Mouse (Mus musculus): ENCODE results near the gene Cdyl. TPM values are rescaled to one million over a fixed set of nuclear protein-coding genes. Genes with fewer than 3 reads are reported as not detected.
A peak's percentile ranks its signal among the peaks of the same experiment; 100 is the strongest.

The Cdyl gene
- polyA plus RNA-seq, 2 experiments: 20.1 to 22.7 TPM

DNA sequence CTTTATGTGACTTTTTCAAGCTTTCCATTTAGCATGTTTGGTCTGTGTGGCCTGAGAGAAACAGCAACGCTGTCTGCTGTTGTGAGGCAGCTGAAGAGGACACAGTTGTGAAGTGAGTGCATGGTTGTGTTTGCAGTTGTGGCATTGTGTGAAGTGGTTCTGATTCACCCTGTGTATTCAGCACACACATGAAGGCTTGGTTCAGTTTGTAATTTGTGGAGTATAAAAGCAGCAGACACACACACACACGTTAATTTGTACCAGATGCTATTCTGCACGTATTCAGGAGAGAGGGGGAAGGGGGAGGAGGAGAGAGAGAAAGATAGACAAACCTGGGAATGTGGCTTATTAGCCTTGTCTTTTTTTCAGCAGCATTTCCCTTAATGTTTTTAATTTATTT, 146.1 kb downstream of the Cdyl start:
- Histone ChIP-seq H3K4me2 (replicated peaks; ENCODE audit: low read depth, low read length, severe bottlenecking) (no peak overlapping the region), H3K9me3 (ENCODE audit: control insufficient read depth, low read length) (peaks cover 6% of the 10 kb centered on the region; the same call in 1 of the 2 replicates), H3K4me3 (replicated peaks; ENCODE audit: low read length) (no peak overlapping the region), H3K27me3 (ENCODE audit: control insufficient read depth, insufficient read depth, low read length) (no peaks in the 10 kb centered on the region), H3K36me3 (ENCODE audit: control insufficient read depth, insufficient read depth, low read length) (no peaks in the 10 kb centered on the region), H3K9ac (ENCODE audit: low read depth, low read length, severe bottlenecking) (no peak overlapping the region), H3K27ac (replicated peaks; ENCODE audit: low read depth, low read length) (peak overlapping the region; percentile 49; the same call in 1 of the 2 replicates), H3K4me1 (ENCODE audit: control insufficient read depth, insufficient read depth, low read length) (peaks cover 8% of the 10 kb centered on the region)
- WGBS: 16% methylated on average over 3 of the region's 3 CpGs
- no peak for TF ChIP-seq POLR2A (IDR thresholded peaks at IDR 0.05; ENCODE audit: borderline replicate concordance, extremely low read depth, insufficient read depth, insufficient read length)
- peak; percentile 22 for DNase-seq (ENCODE audit: low spot score)
- ATAC-seq (ENCODE audit: low FRiP score, low read depth): peak; percentile 44; the same call in 1 of the 2 replicates

DNA sequence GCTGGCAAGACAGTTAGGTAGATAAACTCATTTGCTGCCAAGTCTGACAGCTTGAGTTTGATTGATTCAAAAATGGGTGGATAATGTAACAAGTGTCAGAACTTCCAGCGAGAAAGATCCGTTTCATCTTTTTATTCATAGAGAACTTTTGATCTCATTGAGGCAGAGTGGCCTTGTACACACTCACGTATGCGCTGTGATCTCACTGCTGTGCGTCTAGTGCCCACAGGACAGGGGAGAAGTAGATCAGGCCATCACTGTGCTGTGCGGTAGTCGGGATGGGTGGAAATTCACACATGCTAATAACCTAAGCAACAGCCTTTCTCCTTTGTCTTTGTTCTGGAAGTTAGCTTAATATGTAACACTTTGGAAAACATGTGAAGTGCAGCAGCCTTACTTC, 146.5 kb downstream of the Cdyl start:
- no peak for TF ChIP-seq POLR2A (IDR thresholded peaks at IDR 0.05; ENCODE audit: borderline replicate concordance, extremely low read depth, insufficient read depth, insufficient read length)
- no peak overlapping the region for H3K4me2 ChIP-seq (replicated peaks; ENCODE audit: low read depth, low read length, severe bottlenecking)
- 59% methylated on average over 7 of the region's 7 CpGs for WGBS
- ATAC-seq (ENCODE audit: low FRiP score, low read depth) (no peak), DNase-seq (ENCODE audit: low spot score) (no peak)
- peaks cover 9% of the 10 kb centered on the region for H3K4me1 ChIP-seq (ENCODE audit: control insufficient read depth, insufficient read depth, low read length)
- no peaks in the 10 kb centered on the region for H3K27me3 ChIP-seq (ENCODE audit: control insufficient read depth, insufficient read depth, low read length)
- H3K9me3 ChIP-seq (ENCODE audit: control insufficient read depth, low read length): peaks cover 6% of the 10 kb centered on the region; the same call in 1 of the 2 replicates
- H3K36me3 ChIP-seq (ENCODE audit: control insufficient read depth, insufficient read depth, low read length): no peaks in the 10 kb centered on the region
- H3K27ac ChIP-seq (replicated peaks; ENCODE audit: low read depth, low read length): no peak overlapping the region; the same call in 1 of the 2 replicates
- no peak overlapping the region for H3K9ac ChIP-seq (ENCODE audit: low read depth, low read length, severe bottlenecking)
- H3K4me3 ChIP-seq (replicated peaks; ENCODE audit: low read length): no peak overlapping the region

DNA sequence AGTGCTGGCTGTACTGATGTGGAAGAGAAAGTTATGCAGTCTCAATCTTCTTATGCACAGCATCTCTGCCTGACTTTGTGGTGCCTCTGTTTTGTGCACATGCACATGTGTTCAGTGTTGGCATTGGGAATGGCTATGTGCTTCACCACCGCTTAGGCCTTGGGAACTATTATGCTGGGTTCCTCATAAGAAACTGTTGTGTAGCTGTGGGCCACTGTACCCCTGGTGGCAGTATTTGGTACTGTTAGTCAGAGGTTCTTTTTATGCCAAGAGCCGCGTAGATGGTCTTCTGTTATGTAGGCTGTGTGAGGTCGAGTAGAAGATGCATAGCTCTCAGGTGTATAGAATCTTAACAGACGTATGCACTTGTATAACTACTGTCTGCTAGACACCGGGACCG, 147.4 kb downstream of the Cdyl start:
- WGBS: 93% methylated on average over 7 of the region's 7 CpGs
- Histone ChIP-seq H3K4me2 (replicated peaks; ENCODE audit: low read depth, low read length, severe bottlenecking) (no peak overlapping the region), H3K9me3 (ENCODE audit: control insufficient read depth, low read length) (peaks cover 6% of the 10 kb centered on the region; the same call in 1 of the 2 replicates), H3K27me3 (ENCODE audit: control insufficient read depth, insufficient read depth, low read length) (no peaks in the 10 kb centered on the region), H3K36me3 (ENCODE audit: control insufficient read depth, insufficient read depth, low read length) (no peaks in the 10 kb centered on the region), H3K4me1 (ENCODE audit: control insufficient read depth, insufficient read depth, low read length) (peaks cover 17% of the 10 kb centered on the region), H3K27ac (replicated peaks; ENCODE audit: low read depth, low read length) (no peak overlapping the region), H3K9ac (ENCODE audit: low read depth, low read length, severe bottlenecking) (no peak overlapping the region), H3K4me3 (replicated peaks; ENCODE audit: low read length) (no peak overlapping the region)
- TF ChIP-seq POLR2A (IDR thresholded peaks at IDR 0.05; ENCODE audit: borderline replicate concordance, extremely low read depth, insufficient read depth, insufficient read length): no peak
- DNase-seq (ENCODE audit: low spot score) (no peak), ATAC-seq (ENCODE audit: low FRiP score, low read depth) (no peak)

DNA sequence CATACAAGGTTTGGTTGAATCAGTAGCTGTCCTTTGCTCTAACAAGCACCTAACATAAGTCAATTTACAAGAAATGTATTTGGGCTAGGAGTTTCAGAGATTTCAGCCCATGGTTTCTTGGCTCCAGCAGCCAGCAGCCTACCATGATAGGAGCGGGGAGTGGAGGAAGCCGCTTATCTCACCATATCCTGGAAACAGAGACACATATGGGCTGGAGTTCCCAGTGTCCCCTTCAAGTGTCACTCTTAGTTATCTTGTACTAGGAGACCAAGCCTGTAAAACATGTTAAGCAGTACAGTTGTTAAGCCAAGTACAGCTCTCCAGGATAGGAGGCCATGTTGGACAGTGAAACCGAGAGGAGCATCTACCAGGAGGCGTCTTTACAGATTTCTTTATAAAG, 147.9 kb downstream of the Cdyl start:
- no peak overlapping the region for H3K4me3 ChIP-seq (replicated peaks; ENCODE audit: low read length)
- H3K9me3 ChIP-seq (ENCODE audit: control insufficient read depth, low read length): peaks cover 6% of the 10 kb centered on the region; the same call in 1 of the 2 replicates
- H3K4me1 ChIP-seq (ENCODE audit: control insufficient read depth, insufficient read depth, low read length): peaks cover 19% of the 10 kb centered on the region
- WGBS: 92% methylated on average over 4 of the region's 4 CpGs
- no peak overlapping the region for H3K27ac ChIP-seq (replicated peaks; ENCODE audit: low read depth, low read length)
- H3K9ac ChIP-seq (ENCODE audit: low read depth, low read length, severe bottlenecking): no peak overlapping the region
- ATAC-seq (ENCODE audit: low FRiP score, low read depth) (no peak), DNase-seq (ENCODE audit: low spot score) (no peak)
- no peak overlapping the region for H3K4me2 ChIP-seq (replicated peaks; ENCODE audit: low read depth, low read length, severe bottlenecking)
- no peak for TF ChIP-seq POLR2A (IDR thresholded peaks at IDR 0.05; ENCODE audit: borderline replicate concordance, extremely low read depth, insufficient read depth, insufficient read length)
- no peaks in the 10 kb centered on the region for H3K36me3 ChIP-seq (ENCODE audit: control insufficient read depth, insufficient read depth, low read length)
- no peaks in the 10 kb centered on the region for H3K27me3 ChIP-seq (ENCODE audit: control insufficient read depth, insufficient read depth, low read length)

DNA sequence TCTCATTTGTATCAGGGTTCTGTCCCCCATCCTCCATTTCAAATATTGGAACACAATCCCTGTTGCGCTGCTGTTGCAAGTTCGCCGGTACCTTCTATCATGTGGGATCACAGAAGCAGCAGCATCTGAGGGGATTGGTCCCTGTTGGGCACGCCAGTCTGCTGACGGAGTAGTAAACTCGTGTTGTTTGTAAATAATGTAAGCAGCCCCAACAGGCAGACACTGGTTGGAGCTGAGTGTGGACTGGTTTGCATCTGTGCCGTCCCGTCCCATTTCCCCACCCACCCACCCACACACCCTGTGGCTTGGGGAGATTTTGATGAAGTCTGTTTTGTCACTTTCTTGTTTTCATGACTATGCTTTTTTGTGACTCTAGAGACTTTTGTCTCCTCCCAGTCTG, 148.3 kb downstream of the Cdyl start:
- no peaks in the 10 kb centered on the region for H3K36me3 ChIP-seq (ENCODE audit: control insufficient read depth, insufficient read depth, low read length)
- ATAC-seq (ENCODE audit: low FRiP score, low read depth) (no peak), DNase-seq (ENCODE audit: low spot score) (no peak)
- no peaks in the 10 kb centered on the region for H3K27me3 ChIP-seq (ENCODE audit: control insufficient read depth, insufficient read depth, low read length)
- no peak for TF ChIP-seq POLR2A (IDR thresholded peaks at IDR 0.05; ENCODE audit: borderline replicate concordance, extremely low read depth, insufficient read depth, insufficient read length)
- peaks cover 6% of the 10 kb centered on the region; the same call in 1 of the 2 replicates for H3K9me3 ChIP-seq (ENCODE audit: control insufficient read depth, low read length)
- H3K4me3 ChIP-seq (replicated peaks; ENCODE audit: low read length): no peak overlapping the region
- H3K4me2 ChIP-seq (replicated peaks; ENCODE audit: low read depth, low read length, severe bottlenecking): no peak overlapping the region
- H3K4me1 ChIP-seq (ENCODE audit: control insufficient read depth, insufficient read depth, low read length): peaks cover 19% of the 10 kb centered on the region
- no peak overlapping the region for H3K27ac ChIP-seq (replicated peaks; ENCODE audit: low read depth, low read length)
- WGBS: 80% methylated on average over 8 of the region's 8 CpGs
- no peak overlapping the region for H3K9ac ChIP-seq (ENCODE audit: low read depth, low read length, severe bottlenecking)

Measured in limb, embryonic 14.5 days (tissue).